Mouse (Mus musculus) inflammation-experienced regulatory T-cells, adult 6 months (primary cell): Measurements from ENCODE around the gene Rem1. TPM values are rescaled to one million over a fixed set of nuclear protein-coding genes. Genes with fewer than 3 reads are reported as not detected.

Experiments
- ATAC-seq: one replicate; pipeline ENCODE4 v1.8.0; 2017
- polyA plus RNA-seq, 3 experiments: library from polyadenylated mRNA; unstranded; fragments of 100-300 nt; shearing (Covaris generic); gene quantifications; one replicate each; pipeline ENCODE4 v1.2.1; 2017

Rem1 gene
- polyA plus RNA-seq: not detected

DNA sequence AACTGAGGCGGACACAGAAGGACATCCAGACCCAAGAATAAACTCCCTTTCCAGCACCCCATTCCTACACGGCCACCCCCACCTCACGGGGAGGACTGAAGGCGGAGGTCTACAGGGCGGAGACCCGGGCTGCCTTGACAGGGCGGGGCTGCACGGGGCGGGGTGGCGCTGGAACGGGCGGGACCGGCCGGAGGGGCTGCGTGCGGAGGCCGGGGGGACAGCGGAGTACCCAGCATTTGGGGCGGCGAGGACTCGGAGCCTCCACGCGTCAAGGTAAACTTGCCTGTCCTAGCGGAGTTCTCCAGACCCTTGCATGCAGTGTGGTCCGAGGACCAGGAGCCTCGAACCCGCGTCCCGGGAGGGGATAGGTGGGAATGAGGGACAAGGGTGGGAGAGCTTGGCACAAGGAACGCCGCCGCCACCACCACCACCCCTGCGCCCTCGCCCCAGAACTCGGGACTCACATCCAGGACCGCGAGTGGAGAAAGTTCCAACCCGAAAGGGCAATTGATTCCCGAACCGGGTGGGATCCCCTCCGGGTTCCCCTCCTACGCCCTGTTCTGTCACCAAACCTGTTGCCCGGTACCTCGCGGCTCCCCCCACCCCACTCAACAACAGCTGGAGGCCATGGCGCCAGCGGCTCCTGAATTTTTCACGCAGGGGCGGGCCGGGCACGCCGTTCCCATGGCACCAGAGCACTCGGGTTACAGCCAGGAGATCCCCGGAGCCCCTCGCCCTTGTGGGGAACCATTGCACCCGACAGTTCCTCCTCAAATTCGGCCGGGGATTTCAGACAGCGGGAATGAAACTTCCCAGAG is at the start of gene Rem1:
Gene Rem1 (plus strand): TSS at position 178 of the 818 bp plus-strand sequence.
- ATAC-seq: no peak

DNA sequence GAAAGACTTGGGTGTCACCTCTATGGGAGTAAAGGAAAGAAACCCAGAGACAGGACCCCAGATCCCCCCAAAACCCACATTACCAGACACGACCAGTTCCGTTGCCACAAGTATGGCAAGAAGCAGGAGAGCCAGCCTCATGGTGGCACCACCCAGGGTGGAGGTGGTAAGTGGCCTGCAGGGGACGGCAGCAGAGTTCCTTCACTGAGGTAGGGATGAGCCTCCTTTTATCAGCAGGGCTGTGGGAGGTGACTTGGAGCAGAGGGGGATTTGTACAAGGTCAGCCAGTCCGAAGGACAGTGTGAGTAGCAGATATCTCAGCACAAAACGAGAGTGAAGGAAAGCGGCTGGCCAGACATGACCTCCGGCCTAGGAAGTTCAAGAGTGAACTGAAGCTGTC is 46.6 kb upstream of the Rem1 start, which contains the start of gene Defb19:
Gene Defb19 (minus strand): TSS at position 206 of the 400 bp plus-strand sequence.
- no peak for ATAC-seq

DNA sequence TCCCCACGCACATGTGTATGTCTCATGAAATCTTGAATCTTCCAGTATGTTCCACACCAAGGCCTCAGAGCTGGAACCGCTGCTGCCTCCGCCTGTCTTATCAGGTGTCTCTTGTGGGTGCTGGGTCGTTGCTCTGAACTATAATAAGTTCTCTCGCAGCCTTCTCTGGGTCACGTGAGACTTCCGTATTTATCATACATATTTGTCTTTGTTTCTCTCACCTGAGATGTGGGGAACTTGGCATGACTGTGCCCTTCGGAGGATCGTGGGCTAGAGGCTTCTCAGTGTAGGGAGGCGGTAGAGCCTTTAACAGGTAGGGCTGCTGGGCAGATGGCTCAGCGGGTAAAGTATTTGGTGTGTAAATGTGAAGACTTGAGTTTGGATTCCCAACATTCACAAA is 46.1 kb upstream of the Rem1 start:
- ATAC-seq: no peak

DNA sequence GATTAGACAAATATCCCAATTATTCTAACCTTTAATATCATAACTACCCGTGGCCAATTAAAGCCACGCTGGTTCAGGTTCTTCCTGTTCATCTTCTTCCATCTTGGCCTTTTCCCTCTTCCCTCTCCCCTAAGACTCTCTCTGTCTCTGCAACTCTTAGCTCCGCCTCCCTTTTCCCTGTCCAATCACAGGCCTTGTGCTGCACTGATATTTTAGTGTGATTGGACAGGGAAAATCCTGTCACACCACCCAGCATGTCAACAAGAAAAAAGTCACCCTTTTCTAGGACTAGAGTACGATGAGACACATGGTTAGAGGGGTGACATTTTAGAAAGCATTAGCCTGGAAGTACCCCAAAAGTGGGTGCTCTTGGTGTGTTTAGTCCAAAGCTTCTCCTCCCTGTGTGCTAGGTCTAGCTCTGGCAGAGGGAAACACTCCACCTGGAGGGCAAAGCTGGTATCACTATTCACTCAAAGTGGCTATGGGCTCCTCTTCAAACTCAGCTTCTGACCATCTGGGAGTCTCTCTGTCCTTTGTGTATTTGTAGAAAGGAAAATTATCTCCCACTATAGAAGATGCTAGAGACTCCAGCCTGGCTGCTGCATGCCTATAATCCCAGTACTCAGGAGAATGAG is 39.7 kb upstream of the Rem1 start:
- no peak for ATAC-seq

DNA sequence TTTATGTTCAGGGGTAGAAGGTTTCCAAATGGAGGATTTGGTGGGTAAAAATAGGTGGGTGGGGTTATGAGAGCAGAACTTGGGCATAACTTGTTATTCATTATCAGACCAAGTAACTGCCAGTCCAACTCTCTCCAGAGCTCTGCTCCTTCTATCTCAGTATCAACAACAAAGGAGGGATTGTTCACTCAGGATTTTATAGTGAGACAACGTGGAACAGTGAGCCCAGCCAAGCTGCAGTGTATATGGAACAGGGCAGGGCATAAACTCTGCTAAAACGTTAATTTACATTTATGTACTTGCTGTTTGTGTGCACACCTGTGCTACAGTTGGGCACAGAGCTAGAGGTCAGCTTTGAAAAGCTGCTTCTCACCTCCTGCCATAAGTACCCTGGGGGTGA is 38.3 kb upstream of the Rem1 start:
- no peak for ATAC-seq

DNA sequence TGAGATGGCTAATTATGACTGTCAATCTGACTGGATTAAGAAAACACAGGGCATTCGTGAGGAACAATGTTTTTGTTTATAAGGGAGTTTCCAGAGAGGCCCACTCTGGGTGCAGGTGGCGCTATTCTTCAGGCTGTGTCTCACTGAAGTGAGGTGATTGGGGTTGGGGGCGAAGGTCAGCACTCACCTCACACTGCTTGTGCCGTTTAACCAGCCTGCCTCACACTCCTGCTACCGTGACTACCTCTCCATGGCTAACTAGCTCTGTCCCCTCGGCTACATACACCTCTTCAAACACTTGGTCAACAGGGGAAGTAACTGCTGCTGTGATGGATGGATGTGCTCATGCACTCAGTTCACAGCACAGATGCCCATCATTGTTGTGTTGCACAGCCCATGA is 37.7 kb upstream of the Rem1 start:
- ATAC-seq: no peak

DNA sequence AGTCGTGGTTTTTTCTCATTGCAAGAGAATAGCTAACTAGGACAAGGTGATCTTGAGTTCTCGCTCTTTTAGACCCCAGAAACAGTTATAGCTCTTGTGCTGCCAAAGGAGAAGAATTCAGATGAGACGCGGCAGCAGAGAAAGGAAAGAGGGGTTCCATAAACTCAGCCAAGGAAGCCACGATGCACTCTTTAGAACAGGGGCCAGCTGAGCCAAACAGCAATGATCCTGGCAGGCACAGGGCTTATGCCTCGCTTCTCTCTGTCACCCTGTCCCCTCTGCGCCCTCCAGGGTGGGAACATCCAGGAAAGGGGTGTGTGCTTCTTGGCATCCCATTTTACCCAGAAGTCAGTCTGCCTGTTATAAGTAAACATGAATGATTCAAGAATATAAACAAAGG is 27.5 kb upstream of the Rem1 start, which contains the start of gene Defb45:
Gene Defb45 (minus strand): TSS at position 101 of the 400 bp plus-strand sequence.
- no peak for ATAC-seq

DNA sequence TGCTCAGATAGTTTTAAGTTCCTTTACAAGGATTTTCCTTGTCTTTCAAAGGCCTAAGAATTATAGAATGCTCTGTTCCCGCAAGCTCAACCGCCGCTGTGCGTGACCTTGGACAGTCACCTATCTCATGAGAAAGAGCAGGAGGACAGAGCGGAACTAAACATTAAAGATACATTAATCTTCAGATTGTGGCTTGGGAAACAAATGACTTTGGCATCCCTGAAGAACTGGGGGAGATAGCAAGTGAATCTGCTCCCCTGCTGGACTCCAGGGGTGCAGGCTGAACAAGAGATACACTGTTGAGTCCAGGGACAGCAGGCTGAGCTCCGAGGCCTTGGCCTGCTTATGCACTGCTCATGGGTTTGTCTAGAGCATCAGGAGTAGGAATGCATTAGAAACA is 26.7 kb upstream of the Rem1 start:
- no peak for ATAC-seq

DNA sequence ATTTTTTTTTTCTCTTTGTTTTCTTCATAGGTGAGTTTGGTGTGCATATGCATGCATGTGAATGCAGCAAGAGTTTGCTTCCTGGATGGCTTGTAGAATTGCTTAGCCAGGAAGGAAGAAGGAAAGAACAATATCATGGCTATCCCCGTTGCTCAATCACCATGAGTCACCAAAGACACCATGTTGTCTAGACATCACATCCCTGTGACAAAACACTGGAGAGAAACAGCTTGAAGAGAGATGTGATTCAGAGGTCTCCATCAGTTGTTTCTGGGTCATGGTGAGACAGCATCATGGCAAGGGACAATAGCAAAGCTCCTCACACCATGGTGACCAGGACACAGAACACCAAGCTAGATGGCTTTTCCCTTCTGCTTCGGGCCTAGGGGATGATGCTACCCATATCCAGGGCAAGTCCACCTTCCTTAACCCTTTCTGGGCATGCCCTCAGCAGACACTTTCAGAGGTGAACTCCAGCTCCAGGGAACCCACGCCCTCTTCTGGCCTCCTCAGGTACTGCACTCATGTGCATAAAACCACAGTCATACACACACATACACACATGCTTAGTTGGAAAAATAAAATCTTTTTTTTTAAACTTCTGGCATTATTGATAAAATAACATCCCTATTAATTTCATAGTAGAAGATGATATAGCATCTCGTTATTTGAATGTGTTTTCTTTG is 25.3 kb upstream of the Rem1 start:
- no peak for ATAC-seq

DNA sequence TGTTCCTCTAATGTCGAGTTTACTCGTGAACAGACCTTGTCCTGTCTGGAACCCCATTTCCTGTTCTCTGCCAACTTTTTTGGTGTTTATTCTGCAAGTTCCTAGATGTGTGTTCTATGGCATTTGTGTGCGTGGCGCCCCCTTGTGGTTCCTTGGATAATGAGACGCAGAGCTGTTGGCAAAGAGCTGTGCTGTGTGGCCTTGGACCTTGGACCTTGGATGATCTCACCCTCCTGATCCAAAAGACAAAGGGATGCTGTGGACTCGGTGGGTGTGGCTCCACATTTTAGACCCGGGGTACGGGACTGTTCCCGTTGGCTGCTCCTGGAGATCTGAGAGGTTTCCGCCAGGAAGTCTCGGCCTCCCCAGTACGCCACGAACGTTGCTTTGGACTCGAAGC is 22.7 kb upstream of the Rem1 start, which contains the start of gene Defb36:
Gene Defb36 (plus strand): TSS at position 271 of the 400 bp plus-strand sequence.
- no peak for ATAC-seq

DNA sequence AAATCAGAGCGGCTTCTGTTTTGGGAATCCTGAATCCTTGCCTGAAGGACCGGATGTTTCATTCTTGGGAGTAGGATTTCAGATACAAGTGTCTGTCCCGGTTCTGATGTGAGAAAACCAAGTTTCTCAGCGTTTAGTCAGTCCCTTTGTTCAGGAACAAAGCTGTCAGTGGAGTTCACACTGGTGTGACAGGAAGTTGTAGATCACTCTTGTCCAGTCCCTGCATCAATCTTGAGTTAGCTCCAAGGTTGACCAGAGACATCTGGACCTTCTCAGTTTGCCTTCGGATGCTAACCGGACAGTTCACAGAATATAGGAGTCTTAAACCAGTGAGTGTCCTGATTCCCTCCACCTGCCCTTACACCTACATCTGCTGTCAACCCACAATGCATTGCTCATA is 19.0 kb upstream of the Rem1 start:
- no peak for ATAC-seq

DNA sequence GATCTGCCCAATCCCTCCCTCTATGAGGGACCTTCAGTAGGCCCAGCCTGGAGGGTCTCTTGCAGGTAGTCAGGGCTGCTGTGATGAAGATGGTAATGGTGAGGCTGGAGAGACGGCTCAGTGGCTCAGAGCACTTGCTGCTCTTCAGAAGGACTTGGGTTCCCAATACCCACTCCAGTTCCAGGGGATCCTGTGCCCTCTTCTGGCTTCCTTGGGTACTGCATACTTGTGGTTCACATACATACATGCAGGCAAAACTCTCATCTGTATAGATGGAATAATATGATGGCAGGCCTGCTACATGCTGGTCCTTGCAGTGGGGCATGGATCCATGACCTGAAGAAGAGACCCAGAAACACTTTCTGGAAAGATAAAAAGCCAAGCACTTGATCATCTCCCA is 18.0 kb upstream of the Rem1 start:
- ATAC-seq: no peak

DNA sequence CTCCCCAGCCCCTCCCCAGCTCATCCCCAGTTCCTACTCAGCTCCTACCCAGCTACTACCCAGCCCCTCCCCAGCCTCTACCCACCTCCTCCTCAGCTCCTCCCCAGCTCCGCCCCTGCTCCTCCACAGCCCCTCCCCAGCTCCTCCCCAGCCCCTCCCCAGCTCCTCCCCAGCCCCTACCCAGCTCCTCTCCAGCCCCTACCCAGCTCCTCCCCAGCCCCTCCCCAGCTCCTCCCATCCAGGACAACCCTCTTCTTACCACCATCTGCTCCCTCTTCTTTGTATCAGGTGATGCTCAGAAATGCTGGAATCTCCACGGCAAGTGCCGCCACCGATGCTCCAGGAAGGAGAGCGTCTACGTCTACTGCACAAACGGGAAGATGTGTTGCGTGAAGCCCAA is 14.6 kb upstream of the Rem1 start:
- ATAC-seq: no peak

DNA sequence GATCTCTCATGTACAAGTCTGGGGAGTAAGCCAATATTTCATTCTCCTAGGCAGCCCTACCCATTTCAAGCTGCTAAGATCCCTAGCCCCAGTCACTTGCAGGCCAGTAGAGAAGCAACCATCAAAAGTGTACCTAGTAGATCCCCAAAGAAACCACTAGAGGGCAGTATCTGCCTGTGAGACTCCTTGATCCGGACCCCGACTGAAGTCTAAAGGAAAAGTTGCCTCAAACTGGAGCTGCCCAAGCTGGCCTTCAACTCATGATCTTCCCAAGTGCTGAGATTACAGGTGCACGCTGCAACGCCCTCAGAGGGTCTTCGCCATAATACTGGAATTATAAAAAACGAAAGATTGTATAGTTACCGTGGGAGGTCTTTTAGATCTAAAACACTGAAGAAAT is 11.2 kb upstream of the Rem1 start:
- ATAC-seq: no peak

DNA sequence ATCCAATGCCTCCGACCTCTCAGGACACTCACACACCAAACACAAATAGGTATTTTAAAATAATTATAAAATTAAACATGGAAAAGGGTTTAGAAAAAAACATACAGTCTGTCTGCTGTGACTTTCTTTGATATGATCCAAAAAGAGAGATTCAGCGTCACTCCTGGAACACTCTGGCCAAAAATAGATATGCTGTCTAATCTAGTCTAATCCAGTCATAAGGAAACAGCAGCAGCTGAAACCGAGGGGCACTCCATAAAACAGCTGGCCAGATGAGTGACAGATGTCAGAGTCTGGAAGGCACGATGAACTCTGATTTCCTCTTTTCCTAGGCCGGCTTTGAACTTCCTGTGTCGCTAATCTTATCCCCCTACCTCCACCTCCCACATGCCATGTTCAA is 10.3 kb upstream of the Rem1 start:
- ATAC-seq: no peak

DNA sequence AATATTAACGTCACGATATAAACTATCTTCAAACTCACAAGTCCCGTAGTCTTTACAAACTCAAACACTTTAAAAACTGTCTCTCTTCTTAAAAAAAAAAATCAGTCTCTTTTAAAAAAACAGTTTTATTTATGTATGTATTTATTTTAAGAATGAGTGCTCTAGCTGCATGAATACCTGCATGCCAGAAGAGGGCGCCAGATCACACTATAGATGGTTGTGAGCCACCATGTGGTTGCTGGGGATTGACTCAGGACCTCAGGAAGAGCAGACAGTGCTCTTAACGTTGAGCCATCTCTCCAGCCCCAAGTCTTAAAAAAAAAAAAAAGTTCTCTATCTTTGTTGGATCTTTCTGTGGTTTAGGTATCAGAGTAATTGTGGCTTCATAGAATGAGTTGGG is 9.4 kb upstream of the Rem1 start:
- no peak for ATAC-seq

DNA sequence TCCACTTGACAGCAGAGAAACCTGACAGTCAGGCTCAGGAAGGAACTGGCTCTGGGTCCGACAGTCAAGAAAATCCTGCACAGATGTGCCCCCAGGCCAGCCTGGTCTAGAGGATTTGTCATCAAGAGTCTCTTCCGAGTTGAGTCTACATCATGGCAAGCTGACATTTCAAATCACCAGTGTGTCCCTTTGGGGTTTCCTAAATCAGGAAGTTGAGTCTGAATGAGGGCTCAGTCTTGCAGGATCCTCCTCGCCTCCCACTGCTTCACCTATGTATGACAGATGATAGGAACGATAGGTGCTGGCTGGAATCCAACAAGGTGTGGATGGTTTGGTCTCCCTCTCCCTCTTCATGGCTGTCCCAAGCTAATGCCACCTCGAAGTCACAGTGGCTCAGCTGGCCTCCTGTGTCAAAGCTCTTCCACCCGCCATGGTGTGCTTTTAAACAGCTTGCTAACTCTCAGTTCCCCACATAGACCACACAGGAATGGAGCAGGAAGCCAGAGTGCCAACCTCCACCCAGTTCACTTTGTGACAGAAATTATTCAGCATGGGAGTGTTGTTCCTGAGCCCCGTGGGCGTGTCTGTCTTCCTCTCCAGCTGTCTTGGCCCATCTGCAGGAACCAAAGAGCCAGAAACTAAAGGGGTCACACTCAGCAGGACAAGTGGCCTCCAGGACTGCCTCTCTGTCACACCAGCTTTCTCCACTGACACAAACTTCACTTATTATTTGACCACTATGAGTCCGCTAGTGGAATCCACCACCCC is 6.2 kb upstream of the Rem1 start:
- ATAC-seq: no peak

DNA sequence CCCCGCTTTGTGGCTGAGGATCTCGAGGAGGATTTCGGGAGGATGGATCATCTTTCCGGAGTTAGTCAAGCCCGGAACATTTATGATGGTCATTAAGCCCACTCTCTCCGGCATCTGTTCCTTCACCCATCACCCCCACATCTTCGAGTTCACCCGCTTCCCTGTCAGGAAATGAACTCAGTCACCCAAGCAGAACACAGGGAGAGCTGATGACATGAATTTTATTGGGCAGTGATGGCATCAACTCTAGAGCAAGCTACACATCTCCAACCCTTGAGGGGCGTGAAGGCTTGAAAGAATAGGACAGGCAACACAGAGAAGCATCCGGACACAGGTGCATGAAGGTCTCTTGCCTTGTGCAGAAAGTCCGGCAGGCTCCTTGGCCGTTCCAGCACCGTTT is 4.6 kb upstream of the Rem1 start:
- ATAC-seq: no peak

DNA sequence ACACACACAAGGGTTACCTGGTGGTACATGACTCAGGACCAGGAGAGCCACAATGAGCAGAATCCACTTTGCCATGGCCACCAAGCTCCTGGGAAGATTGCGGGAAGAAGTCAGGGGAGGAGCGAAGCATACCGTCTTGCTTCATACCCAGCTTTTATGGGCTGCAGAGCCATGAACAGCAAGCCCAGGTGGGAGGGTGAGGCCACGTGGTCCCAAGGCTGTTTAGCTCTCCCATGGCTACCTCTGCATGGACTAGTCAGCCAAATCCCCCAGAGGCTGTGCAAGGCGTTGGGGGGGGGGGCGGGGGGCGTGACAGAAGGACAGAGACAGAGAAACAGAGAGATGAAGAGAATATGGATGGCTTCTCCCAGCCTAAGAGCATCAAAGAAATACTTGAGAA is 3.8 kb upstream of the Rem1 start, which contains the start of gene Defb25:
Gene Defb25 (minus strand): TSS at position 101 of the 400 bp plus-strand sequence.
- ATAC-seq: no peak

DNA sequence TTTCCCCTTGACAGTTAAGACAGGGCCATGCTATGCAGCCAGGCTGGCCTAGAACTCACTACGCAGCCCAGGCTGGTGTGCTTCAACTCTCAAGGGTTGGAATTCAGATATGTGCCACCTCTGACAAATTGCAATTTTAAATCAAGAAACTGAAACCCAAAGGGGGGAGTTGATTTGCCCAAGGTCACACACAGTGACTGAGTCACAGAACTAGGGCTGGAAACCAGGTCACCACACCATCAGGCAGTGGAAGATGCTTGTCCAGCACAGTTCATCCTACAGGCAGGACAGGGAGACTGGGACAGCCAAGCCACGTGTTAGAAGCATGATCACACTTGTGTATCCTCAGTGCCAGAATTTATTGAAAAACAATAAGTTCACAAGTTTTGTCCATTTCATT is 2.2 kb upstream of the Rem1 start:
- no peak for ATAC-seq

DNA sequence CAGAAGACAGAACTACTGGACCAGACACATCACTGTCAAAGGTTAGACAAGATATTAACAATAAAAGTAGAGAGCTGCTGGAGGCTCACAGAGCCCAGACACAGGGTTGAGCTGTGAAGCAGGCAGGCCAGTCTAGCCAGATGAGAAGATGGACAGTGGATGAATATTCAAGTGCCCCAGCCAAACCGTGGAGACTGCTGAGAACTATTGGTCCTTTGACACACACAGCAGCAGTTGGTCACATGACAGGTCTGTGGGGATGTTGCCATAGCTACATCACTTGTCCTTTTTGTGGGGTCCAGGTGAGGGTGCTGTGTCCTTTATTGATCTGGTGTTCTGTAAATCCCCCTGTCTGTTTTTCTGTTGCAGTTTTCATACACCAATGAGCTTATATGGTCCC is 1.5 kb upstream of the Rem1 start:
- no peak for ATAC-seq

DNA sequence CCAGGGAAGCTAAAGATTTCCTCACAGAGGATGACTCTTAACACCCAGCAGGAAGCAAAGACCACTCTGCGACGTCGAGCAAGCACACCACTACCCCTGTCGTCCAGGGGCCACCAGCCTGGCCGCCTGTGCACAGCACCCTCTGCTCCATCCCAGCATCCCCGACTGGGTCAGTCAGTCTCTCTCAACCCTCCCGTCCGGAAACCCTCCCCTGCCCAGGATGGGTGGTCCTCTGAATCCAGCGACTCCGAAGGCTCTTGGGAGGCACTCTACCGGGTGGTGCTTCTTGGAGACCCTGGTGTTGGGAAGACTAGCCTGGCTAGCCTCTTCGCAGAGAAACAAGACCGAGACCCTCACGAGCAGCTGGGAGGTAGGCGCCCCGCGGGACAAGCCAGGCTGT is 1.3 kb downstream of the Rem1 start:
- no peak for ATAC-seq

DNA sequence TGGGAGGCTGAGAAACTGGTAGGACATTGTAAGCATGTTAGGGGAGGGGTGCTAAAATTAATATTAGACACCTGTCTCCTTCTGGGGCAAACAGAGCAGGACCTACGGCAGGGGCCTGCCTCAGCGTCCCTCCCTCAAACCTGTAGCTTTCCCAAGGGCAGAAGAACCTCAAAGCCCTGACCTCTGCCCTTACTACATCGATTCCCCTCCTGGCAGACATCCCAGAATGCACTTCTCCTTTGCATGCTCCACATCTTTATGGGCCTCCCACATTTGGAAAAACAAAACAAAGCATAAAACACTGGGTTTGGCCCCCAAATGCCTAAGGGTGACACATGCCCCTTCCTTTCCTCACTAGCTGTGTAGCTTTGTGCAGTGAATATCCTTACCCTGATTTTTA is 2.5 kb downstream of the Rem1 start:
- no peak for ATAC-seq
